Mouse (Mus musculus) midbrain, embryonic 16.5 days (tissue): Measurements from ENCODE around the gene Rad9b. TPM values are rescaled to one million over a fixed set of nuclear protein-coding genes. Genes with fewer than 3 reads are reported as not detected.

ENCODE experiments used
- ATAC-seq: fragments of 200-750 bp; cut with Nextera tagmentation; 2 replicates; pipeline ENCODE4 v1.8.0; 2017; ENCODE audit warnings: moderate TSS enrichment
- H3K27ac ChIP-seq: fragments of 300-500 bp; sonication (generic); 2 replicates; pipeline ENCODE4 v1.5.1; 2014; ENCODE audit warnings: mild to moderate bottlenecking, low read length, mixed read lengths
- H3K27me3 ChIP-seq: fragments of 300-500 bp; sonication (generic); 2 replicates; pipeline ENCODE4 v1.6.1; 2014; ENCODE audit warnings: low read depth, low read length, mixed read lengths; ENCODE audit not compliant: control insufficient read depth, insufficient read depth
- H3K36me3 ChIP-seq: fragments of 300-500 bp; sonication (generic); 2 replicates; pipeline ENCODE4 v1.6.1; 2014; ENCODE audit warnings: mild to moderate bottlenecking, low read length, moderate library complexity, mixed read lengths; ENCODE audit not compliant: control insufficient read depth, insufficient read depth
- H3K4me1 ChIP-seq: fragments of 300-500 bp; sonication (generic); 2 replicates; pipeline ENCODE4 v1.6.1; 2014; ENCODE audit warnings: mild to moderate bottlenecking, low read length, mixed read lengths; ENCODE audit not compliant: control insufficient read depth, insufficient read depth
- H3K4me2 ChIP-seq: fragments of 300-500 bp; sonication (generic); 2 replicates; pipeline ENCODE4 v1.6.1; 2014; ENCODE audit warnings: mild to moderate bottlenecking, low read length, mixed read lengths
- H3K4me3 ChIP-seq: fragments of 300-500 bp; sonication (generic); 2 replicates; pipeline ENCODE4 v1.5.1; 2014; ENCODE audit warnings: low read depth, mild to moderate bottlenecking, low read length, moderate library complexity, mixed read lengths
- H3K9ac ChIP-seq: fragments of 300-500 bp; sonication (generic); 2 replicates; pipeline ENCODE4 v1.6.1; 2014; ENCODE audit warnings: low read depth, low read length, mixed read lengths
- H3K9me3 ChIP-seq: fragments of 300-500 bp; sonication (generic); replicated peaks from 2 replicates; pipeline ENCODE4 v1.6.1; 2014; ENCODE audit warnings: mild to moderate bottlenecking, low read length, mixed read lengths; ENCODE audit not compliant: control insufficient read depth, poor library complexity, severe bottlenecking
- WGBS: fragments of 180-500 bp; shearing (Covaris S2); extraction: QIAGEN DNeasy Blood & Tissue Kit; methylation state at CpG from one replicate; pipeline ENCODE4 v1.1.7; 2014; 5-methylcytosine and 5-hydroxymethylcytosine counted together
- polyA plus RNA-seq: library from polyadenylated mRNA; unstranded; fragments of >200 nt; fragmentation: Nextera tagmentation; extraction: Ambion mirVana; gene quantifications from 2 replicates; pipeline ENCODE4 v1.2.1, GENCODE M21; 2015

Rad9b gene
- polyA plus RNA-seq, 1 experiment from 2014 or later: 23.9 TPM

DNA sequence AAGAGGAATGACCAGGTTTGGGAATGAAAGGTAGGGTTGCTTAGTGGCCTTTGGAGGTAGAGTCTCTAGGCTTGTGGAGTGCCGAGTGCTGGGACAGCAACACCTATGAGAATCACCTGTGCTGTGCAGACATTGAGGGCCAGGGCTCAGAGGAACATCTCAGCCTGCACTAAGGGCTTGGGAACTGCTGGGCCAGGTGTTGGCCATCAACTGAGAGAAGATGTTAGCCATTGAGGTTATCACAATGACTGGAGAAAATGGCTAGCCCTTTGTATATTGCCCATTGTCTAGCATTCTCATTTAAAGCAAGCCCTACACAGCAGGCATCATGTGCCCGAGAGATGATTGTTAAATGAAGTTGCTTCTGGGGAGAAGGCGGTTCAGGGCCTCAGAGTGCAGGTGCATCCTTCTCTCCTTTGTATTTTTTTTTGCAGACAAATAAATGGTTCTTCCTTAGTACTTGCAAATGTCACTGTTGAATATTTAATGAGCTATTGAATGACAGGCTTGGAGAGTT is 59.8 kb downstream of the Rad9b start:
- Histone ChIP-seq H3K9me3 (no peaks in the 10 kb centered on the region), H3K27ac (no peak overlapping the region), H3K4me1 (peaks cover 17% of the 10 kb centered on the region), H3K36me3 (no peaks in the 10 kb centered on the region), H3K4me2 (no peak overlapping the region), H3K9ac (no peak overlapping the region), H3K4me3 (no peak overlapping the region), H3K27me3 (no peaks in the 10 kb centered on the region)
- WGBS: 35% methylated on average over 3 of the region's 3 CpGs
- ATAC-seq: no peak

DNA sequence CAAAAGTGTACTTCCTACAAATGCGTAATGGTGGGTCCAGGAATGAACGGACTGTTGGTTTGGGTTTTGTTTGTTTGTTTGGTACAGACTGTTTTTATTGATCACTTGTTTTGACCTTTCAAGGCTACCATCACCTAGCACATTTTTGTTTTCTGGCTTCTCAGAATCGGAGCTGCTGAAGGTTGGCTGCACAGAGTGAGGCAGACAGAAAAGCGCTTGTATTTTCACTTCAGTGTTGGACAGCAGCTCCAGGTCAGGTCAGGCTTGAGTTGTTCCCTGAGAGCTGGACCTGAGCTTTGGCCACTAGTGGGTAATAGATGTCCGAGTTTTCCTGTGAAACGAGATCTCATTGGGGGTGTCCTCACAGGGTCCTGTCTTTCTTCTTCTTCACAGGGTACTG is 60.9 kb downstream of the Rad9b start:
- ATAC-seq: no peak
- Histone ChIP-seq H3K27me3 (no peaks in the 10 kb centered on the region), H3K4me2 (no peak overlapping the region), H3K9ac (no peak overlapping the region), H3K9me3 (no peaks in the 10 kb centered on the region), H3K4me3 (no peak overlapping the region), H3K36me3 (no peaks in the 10 kb centered on the region), H3K27ac (no peak overlapping the region), H3K4me1 (peaks cover 17% of the 10 kb centered on the region)
- WGBS: 74% methylated on average over 6 of the region's 6 CpGs

DNA sequence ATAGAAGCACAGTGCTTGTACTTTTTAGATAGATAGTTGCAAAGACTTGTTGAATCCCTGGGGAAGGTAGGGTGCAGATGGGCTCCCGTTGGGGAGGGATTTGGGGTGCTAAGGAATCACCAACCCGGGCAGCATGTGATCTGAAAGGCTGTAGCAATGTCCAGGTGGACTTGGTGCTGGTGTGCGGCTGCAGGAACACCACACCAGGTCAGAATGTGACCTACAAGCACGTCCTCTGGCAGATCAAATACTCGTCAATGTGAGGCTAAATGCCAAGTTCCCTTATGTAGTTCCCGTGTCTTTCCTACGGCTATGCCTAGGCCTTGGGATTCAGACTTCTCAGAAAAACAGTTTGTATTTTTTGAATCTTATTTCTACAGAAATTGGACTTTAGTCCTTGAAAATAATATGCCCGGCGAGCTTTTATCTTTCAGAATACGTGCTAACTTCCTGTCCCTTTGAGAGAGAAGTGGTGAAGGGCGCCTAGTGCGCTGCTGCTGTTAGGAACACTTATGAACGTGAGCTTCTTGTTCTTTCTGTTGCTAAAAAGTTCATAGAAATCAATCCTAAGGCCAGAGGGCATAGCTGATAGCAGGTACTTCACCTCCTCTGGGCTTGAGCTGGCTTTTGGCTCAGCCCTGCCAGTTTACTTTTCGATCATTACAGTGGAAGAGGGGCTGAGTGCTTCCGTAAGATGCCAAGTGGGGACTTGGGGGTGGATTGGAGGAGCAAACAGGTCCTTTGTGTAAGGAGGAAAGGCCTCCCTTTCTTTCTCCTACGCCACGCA is 62.3 kb downstream of the Rad9b start:
- Histone ChIP-seq H3K27me3 (no peaks in the 10 kb centered on the region), H3K27ac (no peak overlapping the region), H3K4me2 (no peak overlapping the region), H3K9me3 (no peaks in the 10 kb centered on the region), H3K9ac (no peak overlapping the region), H3K4me3 (no peak overlapping the region), H3K36me3 (no peaks in the 10 kb centered on the region; the same call in 1 of the 2 replicates), H3K4me1 (peaks cover 17% of the 10 kb centered on the region)
- WGBS: 65% methylated on average over 17 of the region's 17 CpGs
- ATAC-seq: no peak

DNA sequence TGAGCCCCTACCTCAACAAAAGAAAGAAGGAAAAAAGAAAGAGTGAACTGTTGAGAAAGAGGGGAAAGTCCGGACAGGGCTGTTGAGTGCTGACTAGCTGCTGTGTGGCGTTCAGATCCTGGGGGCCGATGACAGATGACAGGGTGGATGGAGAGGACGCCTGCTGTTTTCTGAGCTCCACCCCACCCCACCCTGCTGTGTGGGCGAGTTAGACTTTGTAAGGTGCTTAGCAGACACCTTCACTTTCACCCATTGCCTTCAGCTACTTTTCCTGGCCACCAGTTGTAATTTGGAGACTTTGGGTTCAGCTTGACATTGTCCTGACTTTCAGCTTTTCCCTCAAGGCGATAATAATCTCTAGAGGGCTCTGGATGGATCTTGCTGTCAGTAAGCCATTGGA is 62.9 kb downstream of the Rad9b start:
- WGBS: 62% methylated on average over 6 of the region's 6 CpGs
- no peak for ATAC-seq
- no peaks in the 10 kb centered on the region for H3K9me3 ChIP-seq

DNA sequence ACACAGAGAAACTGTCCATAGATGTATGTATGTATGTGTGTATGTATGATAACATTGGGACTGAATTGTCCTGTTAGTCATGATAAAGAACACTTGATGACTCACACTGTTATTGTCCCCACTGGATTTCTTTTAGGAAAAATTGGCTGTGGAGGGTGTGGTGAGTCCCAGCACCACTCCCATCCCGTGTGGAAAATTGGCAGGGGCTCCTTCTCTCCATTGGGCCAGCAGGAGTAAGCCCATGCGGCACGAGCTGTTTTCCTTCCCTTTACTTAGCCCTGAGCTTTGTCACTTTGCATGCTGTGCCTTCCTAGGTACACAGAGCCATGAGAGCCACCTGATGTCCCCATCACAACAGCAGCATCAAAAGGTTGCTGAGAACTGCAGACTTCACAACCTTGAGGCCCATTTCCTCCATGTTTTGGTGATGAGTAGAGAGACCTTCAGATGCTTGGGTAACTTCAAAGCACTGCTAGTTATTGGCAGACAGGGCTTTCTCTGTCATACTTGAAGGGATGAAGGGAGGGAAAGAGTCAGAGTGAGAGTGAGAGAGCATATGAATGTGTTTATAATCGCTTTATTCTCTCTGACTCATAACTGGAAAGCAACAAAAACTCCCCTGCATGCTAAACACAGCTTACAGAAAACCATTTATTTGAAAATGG is 65.8 kb downstream of the Rad9b start:
- H3K9me3 ChIP-seq: no peaks in the 10 kb centered on the region
- no peak for ATAC-seq
- H3K4me3 ChIP-seq: no peak overlapping the region
- H3K27ac ChIP-seq: no peak overlapping the region
- H3K36me3 ChIP-seq: no peaks in the 10 kb centered on the region; the same call in 1 of the 2 replicates
- H3K4me1 ChIP-seq: peaks cover 21% of the 10 kb centered on the region
- 89% methylated on average over 4 of the region's 4 CpGs for WGBS
- H3K27me3 ChIP-seq: no peaks in the 10 kb centered on the region
- no peak overlapping the region for H3K9ac ChIP-seq
- no peak overlapping the region for H3K4me2 ChIP-seq

More for the DNA sequence above, 62.9 kb downstream of the Rad9b start:
- no peak overlapping the region for H3K4me2 ChIP-seq
- no peaks in the 10 kb centered on the region for H3K27me3 ChIP-seq
- H3K4me1 ChIP-seq: peaks cover 22% of the 10 kb centered on the region
- no peak overlapping the region for H3K27ac ChIP-seq
- H3K36me3 ChIP-seq: no peaks in the 10 kb centered on the region; the same call in 1 of the 2 replicates
- no peak overlapping the region for H3K4me3 ChIP-seq
- H3K9ac ChIP-seq: no peak overlapping the region

DNA sequence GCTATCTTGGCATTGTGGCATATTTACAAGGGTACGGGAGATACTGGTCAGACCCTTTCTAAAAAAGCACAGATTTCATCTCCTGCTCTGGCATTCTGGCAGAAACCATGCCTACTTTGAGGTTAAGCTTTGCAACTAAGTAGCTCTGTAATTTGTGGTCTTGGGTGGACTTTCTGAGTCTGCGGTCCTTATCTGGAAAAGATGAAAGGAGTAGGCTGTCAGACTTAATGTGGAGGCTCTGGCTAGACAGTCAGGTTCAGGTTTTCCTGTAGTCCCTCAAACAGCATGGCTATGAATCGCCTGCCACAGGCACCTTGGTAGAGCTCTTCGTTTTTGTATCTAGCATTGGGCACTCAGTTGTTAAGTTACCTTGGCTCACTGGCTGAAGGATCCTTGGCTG is 67.0 kb downstream of the Rad9b start:
- peaks cover 21% of the 10 kb centered on the region for H3K4me1 ChIP-seq
- no peak overlapping the region for H3K27ac ChIP-seq
- WGBS: 96% methylated on average over 4 of the region's 4 CpGs
- no peaks in the 10 kb centered on the region; the same call in 1 of the 2 replicates for H3K36me3 ChIP-seq
- H3K4me3 ChIP-seq: no peak overlapping the region
- H3K9ac ChIP-seq: no peak overlapping the region
- H3K27me3 ChIP-seq: no peaks in the 10 kb centered on the region
- no peak for ATAC-seq
- no peaks in the 10 kb centered on the region for H3K9me3 ChIP-seq
- H3K4me2 ChIP-seq: no peak overlapping the region

DNA sequence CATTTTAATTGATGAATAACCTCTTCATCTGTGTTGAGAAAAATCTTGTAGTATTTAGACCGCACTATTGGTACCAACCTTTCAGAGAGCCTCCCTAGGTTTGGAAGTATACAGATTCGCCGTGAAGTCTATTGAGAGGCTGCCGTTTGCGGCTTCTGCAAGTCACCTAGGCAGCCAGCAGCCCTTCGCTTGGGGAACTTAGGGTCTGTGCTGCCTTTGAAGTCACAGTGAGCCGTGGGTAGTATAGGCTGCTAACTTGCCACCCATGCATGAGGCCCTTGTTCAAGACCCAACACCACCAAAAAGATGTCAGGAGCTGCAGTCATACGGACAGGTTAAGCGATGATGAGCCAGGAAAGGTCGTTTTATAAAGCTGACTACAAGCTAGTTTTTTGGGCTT is 67.8 kb downstream of the Rad9b start:
- Histone ChIP-seq H3K27ac (no peak overlapping the region), H3K27me3 (no peaks in the 10 kb centered on the region), H3K9ac (no peak overlapping the region), H3K4me1 (peaks cover 16% of the 10 kb centered on the region), H3K9me3 (no peaks in the 10 kb centered on the region), H3K36me3 (no peaks in the 10 kb centered on the region; the same call in 1 of the 2 replicates), H3K4me2 (peak overlapping the region; percentile 99), H3K4me3 (no peak overlapping the region)
- WGBS: 84% methylated on average over 10 of the region's 10 CpGs
- ATAC-seq: no peak

DNA sequence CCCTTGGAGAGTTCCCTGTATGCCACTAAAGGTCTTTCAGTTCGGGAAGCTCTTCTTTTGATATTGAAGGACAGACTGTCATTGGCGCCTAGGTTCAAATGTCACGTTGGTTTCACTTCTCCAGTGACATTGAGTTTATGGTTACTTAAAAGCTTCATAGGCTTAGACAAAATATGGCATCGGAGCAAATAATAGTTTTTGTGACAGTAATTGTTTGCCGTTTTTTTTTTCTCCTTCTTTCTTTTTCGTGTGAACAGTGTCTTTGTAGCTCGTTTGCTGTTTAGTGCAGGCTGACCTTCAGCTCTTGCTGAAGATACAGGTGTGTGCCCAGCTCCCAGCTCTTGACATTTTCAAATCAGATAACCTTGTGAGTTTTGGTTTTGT is 68.3 kb downstream of the Rad9b start:
- H3K4me2 ChIP-seq: peak overlapping the region; percentile 99
- WGBS: 57% methylated on average over 7 of the region's 7 CpGs
- peak overlapping the region; percentile 94 for H3K4me3 ChIP-seq
- peaks cover 16% of the 10 kb centered on the region for H3K4me1 ChIP-seq
- peak overlapping the region; percentile 88; the same call in 1 of the 2 replicates for H3K9ac ChIP-seq
- H3K27ac ChIP-seq: no peak overlapping the region
- no peaks in the 10 kb centered on the region; the same call in 1 of the 2 replicates for H3K36me3 ChIP-seq
- no peaks in the 10 kb centered on the region for H3K27me3 ChIP-seq
- ATAC-seq: no peak
- no peaks in the 10 kb centered on the region for H3K9me3 ChIP-seq
